Mouse (Mus musculus): ENCODE data around the gene Cux2.

The Cux2 gene

DNA sequence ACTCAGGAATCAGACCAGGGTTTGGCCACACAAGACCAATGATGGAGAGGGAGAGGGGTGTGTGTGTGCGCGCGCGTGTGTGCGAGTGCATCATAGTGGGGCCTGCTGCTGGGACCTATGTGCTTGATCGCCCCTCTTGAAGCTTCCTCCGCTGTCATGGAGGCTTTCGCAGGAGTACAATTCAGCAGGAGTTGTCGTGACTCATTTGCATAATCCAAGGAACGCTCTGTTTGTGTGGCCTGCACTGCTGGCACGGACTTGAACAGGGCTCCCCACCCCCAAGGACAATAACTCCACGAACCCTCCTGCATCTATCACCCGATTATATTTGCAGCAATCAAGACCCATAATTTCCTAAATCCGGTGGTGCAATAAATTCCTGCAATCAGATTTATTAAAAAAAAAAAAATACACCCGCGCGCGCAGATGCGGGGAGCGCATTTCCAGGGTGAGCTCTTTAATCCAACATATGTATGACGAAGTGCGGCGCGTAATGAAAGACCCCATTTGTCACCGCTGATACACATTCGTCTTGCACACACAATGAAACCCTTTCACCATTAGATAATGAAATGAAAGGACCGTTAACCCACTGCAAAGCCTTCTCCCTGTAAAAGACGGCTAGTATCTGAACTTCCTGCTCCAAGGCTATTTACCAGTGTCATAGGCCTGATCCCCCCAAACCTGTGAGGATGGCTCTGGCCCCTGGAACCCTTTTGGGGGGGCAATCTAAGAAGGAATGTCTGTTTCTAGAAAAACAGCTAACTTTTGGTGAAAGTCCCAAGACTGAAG is 124.0 kb downstream of the Cux2 start:
- no peak for DNase-seq (ENCODE audit: inconsistent age in 2 of 2, low spot score in 1 of 2)

DNA sequence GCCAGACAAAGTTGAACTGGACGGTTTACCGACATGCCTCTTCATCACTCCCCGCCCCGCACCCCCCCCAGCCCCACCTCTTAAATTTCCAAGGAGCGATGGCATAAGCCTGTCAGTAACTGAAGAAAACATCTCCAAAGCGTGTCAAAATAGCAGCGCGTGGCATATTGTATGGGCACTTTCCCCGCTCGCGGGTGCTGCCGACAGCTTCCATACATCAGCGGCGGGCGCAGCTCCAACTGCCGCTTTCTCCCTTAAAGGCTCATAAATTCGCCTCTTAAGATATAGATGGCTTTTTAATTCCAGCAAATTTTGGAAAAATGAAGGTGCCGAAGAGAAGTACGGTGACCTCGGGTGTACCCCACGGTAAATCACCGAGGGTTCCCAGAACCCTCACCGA is 124.6 kb downstream of the Cux2 start:
- no peak for DNase-seq (ENCODE audit: inconsistent age in 2 of 2, low spot score in 1 of 2)

DNA sequence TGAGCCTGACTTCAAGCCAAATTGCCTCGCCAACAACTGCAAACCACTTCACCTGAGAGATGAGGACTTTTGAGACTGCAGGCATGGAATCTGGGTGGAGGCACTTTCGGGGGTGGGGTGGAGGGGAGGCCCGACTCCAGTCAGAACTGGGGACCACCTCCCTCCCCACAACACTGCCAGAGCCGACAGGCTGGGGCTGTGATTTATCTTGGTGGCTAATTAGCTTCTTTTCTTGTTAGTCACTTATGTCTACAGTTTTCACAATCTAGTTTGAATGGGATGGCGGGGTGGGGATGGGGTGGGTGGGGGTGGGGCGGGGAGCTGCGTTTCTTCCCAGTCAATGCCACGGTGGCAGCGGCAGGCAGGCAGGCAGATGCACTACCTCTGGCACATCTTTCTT is 125.5 kb downstream of the Cux2 start:
- no peak for DNase-seq (ENCODE audit: inconsistent age in 2 of 2, low spot score in 1 of 2)

DNA sequence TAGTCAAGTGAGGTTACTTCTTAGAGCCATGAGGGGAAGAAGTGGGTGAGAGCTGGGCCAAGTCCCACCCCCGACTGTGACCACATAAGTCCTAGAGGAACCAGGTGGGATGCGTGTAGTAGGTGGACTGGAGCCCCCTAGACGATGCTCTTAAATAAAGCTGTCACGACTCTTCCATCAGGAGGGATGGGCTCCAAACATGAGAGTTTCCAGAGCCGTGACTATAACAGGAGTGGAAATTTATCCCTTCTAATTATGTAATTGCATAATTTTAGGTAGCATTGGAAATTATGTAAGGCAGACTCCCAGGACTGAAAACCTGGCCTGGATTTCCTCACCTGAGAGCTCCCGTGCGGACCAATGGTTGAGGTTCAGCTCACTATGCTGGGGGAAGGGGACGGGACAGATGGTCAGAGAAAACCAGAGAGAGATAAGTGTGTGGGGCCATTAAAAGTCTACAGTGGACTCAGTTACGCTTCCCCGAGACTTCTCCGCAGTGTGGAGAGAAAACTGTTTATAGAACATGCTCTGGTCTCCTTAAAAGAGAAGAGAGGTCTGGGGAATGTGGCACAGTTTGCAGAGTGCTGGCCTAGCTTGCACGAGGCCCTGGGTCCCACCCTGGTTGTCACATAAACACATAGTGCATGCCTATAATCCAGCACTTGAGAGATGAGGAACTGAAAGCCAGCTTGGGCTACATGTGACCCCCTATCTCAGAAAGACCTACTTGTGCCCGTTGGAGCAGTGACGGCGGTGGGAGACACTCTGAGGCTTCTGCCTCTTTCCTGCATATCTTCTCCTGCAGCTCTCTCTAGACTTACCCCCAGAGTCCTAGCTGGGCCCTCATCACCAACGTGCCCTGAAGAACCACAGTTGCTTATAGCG is 126.7 kb downstream of the Cux2 start:
- DNase-seq (ENCODE audit: inconsistent age in 2 of 2, low spot score in 1 of 2) = no peak

DNA sequence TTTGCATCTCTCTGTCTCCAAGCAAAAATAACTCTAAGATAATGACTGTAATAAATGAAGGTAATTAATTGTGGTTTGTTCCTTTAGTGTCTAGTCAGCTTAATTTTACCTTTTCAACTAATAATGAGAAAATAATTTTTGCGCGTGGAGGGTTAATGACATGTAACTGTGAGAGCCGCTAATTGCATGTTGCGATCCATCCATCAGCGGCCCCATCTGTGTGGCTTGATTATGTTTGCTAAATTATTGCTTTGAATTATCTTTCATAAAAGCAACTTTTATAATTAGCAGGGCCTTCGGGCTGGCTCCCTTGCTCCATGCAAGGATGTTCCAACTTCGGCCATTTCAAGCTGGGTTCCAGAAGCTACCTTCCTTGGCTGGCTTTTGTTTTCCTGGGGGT is 130.7 kb downstream of the Cux2 start:
- DNase-seq (ENCODE audit: inconsistent age in 2 of 2, low spot score in 1 of 2) = no peak

DNA sequence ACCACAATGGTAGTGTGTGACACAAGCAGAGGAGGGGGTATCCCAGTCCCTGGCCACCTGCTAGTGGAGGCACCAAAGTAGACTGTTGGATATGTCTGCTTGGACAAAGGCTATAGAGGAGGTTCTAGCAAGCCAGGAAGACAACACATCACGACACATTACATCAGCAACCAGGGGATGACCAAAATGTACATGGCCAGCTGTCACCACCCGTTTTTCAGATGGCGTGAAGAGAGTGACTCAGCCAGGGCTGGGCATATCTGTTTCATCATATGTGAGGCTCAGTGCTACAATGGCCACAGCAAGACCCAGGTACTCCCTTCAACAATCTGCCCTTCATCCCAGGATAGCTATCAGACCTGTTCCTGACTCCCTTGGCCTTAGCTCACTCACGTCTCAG is 133.1 kb downstream of the Cux2 start:
- DNase-seq (ENCODE audit: inconsistent age in 2 of 2, low spot score in 1 of 2) = no peak

DNA sequence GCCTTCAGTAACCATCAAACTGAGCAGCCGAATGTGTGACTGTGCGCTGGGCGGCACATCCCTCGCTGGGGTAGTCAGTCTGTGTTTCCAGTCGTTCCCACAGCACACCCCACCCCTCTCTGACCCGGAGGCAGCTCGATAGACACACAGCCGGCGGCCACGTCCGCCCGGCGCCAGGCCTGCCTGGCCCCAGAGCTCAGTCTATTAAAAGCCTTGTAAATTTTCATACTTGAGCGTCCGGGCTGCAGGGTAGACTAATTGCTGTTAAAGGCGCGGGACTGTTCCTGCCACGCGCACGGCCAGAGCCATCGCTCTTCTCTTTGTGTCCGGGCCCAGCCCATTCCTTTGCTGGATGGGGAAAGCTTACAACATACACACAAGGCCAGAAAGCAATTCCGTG is 135.9 kb downstream of the Cux2 start:
- DNase-seq (ENCODE audit: inconsistent age in 2 of 2, low spot score in 1 of 2) = no peak

DNA sequence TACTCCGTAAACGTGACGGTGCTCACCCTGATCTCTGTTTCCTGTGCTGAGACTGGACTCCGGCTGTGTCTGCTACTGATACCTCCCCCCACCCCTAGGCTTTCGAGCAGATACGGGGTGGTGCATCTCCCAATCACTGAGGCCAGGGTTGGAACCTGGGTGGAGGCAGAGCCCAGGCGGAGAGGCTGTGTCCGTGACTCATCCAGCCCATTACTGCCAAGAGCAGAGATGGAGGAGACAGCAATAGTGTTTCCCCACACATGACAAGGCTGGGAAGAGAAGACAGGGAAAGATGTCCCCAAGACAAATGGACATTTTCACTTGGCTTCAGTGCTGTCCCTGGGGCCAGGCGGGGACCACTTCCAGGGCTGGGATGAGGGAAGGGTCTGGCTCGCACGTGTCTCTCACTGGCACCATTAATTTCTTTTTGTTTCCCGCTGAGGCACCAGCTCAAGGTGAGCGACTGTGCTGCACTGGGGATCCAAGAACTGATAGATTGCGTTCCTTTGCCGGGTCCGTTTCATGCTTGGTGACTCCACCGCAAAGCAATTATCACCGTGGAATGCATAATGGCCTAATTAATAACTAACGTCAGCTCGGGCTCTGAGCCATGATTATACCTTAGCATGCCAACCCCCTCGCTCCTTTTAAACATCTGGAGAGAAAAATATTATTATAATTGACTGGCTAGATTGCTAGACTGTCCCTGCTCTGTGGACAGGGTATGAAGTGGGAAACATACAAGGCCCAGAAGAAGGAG is 140.5 kb downstream of the Cux2 start:
- no peak for DNase-seq (ENCODE audit: inconsistent age in 2 of 2, low spot score in 1 of 2)

DNA sequence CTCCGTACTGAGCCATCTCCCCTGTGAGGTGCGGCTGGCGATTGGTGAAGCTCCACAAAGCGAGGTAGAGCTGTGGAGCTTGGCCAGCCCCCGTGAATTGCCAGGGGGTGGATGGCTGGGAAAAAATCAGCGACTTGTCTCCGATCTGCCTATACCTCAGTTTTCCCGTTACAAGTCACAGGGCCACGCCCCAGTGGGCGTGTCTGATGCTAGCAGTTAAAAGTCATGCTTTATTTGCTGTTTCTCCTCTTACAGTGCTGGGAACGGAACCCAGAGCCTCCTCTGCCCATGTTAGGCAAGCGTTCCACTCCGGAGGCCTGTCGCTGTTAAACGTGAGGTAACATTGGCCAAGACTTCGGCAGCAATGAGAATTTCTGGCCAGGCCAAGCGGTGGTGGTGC is 144.2 kb downstream of the Cux2 start:
- no peak for DNase-seq (ENCODE audit: inconsistent age in 2 of 2, low spot score in 1 of 2)

DNA sequence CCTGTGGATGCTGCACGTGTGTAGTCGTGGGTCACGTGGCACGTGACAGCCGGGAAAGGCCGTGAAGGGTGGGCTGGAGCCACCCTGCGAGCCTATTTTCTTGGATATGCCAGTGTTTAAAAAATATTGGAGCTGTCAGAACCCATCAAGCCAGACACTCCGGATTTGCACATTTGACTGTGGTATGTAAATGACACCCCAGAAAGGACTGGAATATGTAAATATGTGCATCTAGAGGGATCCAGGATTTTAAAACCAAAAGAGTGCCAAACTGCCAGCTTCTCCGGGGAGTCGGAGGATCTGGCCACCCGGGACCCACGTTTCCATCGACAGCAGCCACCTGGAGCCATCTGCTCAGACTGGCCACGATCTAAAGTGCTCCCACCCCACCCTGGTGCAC is 145.1 kb downstream of the Cux2 start:
- DNase-seq (ENCODE audit: inconsistent age in 2 of 2, low spot score in 1 of 2) = no peak

DNA sequence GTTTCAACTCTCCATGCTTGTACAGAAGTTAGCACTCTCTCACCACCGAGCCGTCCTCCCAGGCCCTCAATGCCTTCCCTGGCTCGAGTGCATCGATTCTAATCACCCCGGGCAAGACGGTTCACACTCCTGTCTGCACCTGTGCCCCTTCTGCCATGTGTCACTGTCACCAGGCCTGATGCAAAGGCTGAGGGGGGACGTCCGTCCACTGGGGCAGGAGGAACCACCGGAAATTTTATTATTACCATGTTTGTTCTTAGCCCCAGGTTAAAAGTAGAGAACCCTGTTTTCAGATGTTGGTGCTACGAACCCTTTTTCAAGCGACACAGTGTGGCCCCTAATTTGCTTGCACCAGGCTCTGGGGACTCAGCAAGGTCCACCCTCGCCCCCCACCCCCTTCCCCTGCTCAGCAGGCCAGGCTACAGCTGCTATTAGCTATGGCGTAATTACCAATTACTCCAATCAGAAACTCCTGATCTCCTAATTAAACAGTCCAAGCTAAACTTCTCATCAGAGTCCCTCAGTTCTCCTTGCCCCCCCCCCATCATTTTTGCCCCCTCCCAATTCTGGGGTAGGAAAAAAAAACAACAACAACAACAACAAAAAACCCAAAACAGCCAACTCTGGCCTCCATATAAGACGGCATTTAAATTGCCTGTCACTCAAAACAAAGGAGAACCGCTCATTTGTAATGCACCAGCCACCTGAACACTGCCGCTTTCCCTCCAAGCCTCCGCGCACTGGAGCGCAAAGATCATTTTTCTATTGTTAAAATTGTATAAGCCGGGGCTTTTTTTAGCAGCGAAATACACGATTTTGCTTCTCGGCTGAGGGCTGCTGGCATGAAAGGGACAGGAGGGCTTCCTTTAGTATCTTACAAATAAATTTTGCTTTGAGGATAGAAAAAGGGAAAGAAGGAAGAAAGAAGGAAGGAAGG is 146.8 kb downstream of the Cux2 start:
- DNase-seq (ENCODE audit: inconsistent age in 2 of 2, low spot score in 1 of 2) = no peak

DNA sequence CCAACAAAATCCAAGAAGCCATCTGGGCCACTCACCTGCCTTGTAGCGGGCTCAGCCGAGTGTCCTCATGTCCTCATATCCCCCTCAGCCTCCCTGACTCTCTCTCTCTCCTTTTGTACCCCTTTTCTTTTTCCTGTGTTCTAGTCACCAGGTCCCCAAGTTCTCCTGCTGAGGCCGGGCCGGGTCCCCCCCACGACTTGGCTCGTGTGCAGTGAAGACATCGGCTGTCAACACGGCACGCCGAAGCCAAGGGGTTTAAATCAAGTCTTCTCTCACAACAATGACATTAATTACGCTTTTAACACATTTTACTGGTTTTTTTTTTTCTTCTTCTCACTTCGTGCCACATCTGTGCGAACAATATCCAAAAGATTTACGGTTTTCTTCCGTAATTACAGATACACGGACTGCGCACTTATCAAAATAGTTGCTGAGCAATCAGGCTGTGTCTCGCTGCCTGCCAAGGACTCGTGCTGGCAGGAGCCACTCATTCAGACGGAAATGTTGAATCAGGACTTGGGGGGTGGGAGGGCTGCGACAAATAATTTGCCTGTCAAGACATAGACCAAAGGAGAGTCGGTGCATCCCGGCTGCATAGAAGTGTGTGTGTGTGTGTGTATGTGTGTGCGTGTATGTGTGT is 154.7 kb downstream of the Cux2 start:
- peak in 1 of 2 experiments; percentile 63 for DNase-seq (ENCODE audit: inconsistent age in 2 of 2, low spot score in 1 of 2)

DNA sequence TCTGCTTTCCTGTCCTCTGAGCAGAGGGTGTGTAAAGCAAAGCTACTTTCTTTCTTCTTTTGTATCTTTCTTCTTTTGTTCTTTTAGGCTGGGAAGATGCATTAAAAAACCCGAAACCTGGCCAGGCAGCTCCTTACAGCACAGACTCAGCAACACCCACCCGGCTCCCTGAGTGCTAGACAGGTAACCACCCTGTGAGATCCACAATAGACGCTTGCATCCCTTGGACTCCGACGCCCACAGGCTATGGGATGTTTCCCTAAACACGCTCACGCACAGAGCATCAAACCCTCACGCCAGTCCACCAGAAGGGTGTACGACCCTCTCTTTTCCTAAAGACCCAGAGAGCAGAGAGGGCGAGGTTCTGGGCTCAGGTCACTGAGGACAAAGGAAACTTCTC is 155.3 kb downstream of the Cux2 start:
- no peak for DNase-seq (ENCODE audit: inconsistent age in 2 of 2, low spot score in 1 of 2)

DNA sequence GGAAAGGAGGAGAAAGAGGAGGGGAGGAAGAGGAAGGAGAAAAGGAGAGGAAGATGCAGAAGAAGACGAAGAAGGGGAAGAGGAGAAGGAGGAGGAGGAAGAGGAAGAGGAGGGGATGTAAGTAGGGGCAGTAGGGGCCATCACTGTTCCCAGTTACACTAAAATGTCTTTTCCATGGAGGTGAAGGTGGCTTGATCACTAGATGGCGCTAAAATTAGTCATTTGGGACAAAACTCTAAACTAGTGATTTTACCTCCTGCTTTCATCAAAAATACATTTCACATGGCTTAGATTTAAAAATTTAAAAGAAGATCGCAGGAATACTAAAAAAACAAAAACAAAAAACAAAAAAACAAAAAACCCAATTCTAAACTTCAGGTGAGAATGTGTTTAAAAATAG is 156.3 kb downstream of the Cux2 start:
- no peak for DNase-seq (ENCODE audit: inconsistent age in 2 of 2, low spot score in 1 of 2)

DNA sequence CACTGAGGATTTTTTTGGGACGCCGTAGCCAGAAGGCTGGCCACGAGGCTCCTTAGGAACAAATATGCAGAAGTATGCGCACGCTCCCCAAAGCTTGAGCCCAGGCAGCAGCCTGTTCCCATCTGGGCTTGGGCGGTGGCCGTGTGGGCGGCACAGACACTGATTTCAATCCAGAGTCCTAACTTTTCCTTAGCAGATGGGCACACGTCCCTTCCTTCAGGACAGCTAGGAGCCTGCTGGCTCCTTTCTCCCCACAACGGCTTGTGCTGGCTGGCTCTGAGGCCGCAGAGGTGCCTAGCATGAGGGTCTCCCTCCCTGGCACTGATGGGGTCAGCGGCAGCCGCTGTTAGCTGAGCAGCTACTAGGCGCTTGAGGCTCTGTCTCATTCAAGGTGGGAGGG is 157.6 kb downstream of the Cux2 start:
- no peak for DNase-seq (ENCODE audit: inconsistent age in 2 of 2, low spot score in 1 of 2)

DNA sequence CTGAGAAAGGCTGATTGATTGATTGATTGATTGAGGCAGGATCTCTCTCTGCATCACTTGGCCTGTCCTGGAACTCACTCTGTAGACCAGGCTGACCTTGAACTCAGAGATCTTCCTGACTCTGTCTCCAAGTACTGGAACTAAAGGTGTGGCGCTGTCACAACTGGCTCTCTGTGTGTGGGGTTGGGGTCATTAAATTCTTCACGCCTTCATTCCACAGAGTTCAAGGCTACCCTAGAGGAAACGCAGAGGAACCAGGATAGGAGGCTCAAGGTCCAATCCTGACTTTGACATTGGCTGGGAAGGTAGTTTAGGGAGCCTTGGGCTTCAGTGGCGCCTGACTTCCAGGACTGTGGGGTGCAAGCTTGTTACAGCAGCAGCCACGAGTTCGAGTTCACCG is 159.0 kb downstream of the Cux2 start:
- no peak for DNase-seq (ENCODE audit: inconsistent age in 2 of 2, low spot score in 1 of 2)

DNA sequence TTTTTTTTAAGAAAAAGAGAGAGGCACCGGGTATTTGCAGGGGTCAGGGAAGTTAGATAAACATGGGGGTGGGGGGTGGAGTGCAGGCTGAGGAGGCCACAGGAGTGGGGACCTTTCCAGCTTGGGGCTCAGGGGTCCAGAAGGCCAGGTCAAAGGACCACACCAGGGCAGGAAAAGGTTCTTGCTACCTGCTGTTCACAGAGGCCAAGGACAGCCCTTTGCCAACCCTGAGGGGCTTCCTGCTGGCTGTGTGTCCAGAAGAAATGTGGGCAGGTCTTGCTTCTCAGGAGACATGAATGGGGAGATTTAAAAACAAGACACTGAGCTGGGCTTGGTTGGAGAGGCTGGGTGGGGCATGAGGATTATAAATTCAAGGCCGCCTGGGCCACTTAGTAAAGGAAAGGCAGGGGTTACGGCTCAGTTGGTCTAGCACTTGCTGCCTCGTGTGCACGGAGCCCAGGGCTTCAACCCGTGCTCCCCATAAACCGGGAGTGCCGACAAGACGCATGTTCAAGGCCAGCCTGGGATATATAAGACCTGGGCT is 160.0 kb downstream of the Cux2 start:
- no peak for DNase-seq (ENCODE audit: inconsistent age in 2 of 2, low spot score in 1 of 2)

DNA sequence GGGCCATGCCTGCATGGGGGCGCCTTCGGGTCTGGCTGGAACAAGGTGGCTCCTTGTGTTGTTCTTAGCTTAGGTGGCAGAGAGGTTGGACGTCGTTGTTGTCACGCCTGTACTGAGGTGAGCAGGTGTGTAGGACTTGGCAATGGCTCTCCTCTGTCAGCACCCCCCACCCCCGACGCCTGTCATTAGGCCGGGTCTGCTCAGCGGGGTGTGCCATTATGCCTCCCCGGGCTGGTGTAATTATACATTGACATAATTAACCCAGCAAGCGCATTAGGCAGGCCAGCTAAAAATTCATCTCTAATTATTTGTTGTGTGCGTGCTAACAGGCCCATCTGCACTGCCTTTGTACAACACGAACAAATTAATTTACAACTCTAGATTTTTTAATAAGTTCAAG is 160.5 kb downstream of the Cux2 start:
- no peak for DNase-seq (ENCODE audit: inconsistent age in 2 of 2, low spot score in 1 of 2)

DNA sequence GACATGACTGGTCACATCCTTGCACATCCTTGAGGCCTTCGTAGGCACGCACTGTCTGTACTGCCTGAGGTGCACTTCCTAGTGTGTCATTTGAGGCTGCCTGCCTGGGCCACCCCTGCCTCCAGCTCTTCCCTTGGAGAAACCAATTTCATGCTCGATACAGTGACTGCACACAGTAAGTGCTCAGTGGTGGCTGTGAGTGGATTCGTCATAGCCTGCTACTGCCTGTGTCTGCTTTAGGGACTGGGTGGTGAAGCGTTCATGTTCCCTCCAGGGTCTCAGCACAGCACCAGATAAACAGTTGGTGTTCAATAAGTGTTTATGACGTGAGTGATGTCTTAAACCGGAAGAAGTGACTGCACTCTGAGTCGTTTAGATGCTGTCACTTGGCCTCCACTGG is 166.5 kb downstream of the Cux2 start:
- no peak for DNase-seq (ENCODE audit: inconsistent age in 2 of 2, low spot score in 1 of 2)

DNA sequence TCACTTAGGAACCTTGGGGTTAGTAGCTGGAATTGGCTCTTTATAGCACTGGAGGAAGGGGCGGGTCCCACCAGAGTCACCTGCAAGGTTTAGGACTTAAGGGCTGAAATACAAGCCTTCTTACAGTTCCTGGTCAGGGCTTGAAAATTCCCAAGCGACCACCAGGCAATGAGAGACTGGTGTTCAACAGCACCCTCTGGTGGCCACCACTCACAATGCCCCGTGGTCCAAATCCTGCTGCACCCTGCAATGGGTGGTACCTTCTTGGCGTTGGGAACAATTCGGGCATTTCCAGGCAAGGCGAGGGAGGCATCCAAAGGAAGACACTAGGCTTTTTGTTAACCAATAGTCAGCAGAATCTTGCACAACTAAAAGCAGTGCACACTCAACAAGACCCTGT is 170.7 kb downstream of the Cux2 start:
- DNase-seq (ENCODE audit: inconsistent age in 2 of 2, low spot score in 1 of 2) = peak in 1 of 2 experiments; percentile 77
